ENCODE assay signal across 23 mouse cellular contexts in genomic region chr1:106569674-106570073, GRCm38 (mm10).
DNase-seq lines count a peak whose midpoint lies in the region; ATAC-seq and TF ChIP-seq lines count a peak whose summit lies in the region.
"Had no signal": no experiment of that assay in that cellular context is flagged by ENCODE, and none has a peak within 500 bp of the region (broad histone marks: within the 10 kb centered on the region; RNA-seq: fewer than 3 reads in every experiment).

No protein-coding gene starts in this region.

- no peak overlapping the region for H3K4me3 ChIP-seq in heart, embryonic 15.5 days
- H3K4me3 ChIP-seq in spleen, adult 2 months (ENCODE audit: extremely low read depth, insufficient read depth, insufficient read length) = no peak overlapping the region
- no peak overlapping the region for H3K4me3 ChIP-seq in bone marrow, adult 2 months (replicated peaks; ENCODE audit: control insufficient read depth, low read depth, low read length)
- no peak overlapping the region for H3K4me3 ChIP-seq in hindbrain, embryonic 12.5 days
- H3K4me3 ChIP-seq: forebrain, embryonic 10.5 days; heart, adult 2 months; heart, embryonic 13.5 days; intestine, embryonic 15.5 days; megakaryocyte, embryonic 14.5 days; midbrain, embryonic 13.5 days had no signal

- intact Hi-C loops in heart, postnatal 14 days (cut with DNase I) = no loop called here

- peaks cover 13% of the 10 kb centered on the region for H3K4me1 ChIP-seq in heart, embryonic 15.5 days (replicated peaks)
- H3K4me1 ChIP-seq in spleen, adult 2 months (ENCODE audit: control insufficient read depth, insufficient read depth, insufficient read length) = peaks cover 38% of the 10 kb centered on the region
- H3K4me1 ChIP-seq in bone marrow, adult 2 months (ENCODE audit: control insufficient read depth, insufficient read depth, low read length) = peaks cover 5% of the 10 kb centered on the region; the same call in 1 of the 2 replicates
- H3K4me1 ChIP-seq in hindbrain, embryonic 12.5 days = 0 out of 2 replicates have a peak, but pooled peaks cover 2% of the 10 kb centered on the region
- H3K4me1 ChIP-seq: midbrain, embryonic 13.5 days had no signal

- no peaks in the 10 kb centered on the region for H3K27me3 ChIP-seq in heart, embryonic 15.5 days
- H3K27me3 ChIP-seq in spleen, adult 2 months (ENCODE audit: control insufficient read depth, insufficient read depth, low read length) = no peaks in the 10 kb centered on the region
- no peaks in the 10 kb centered on the region for H3K27me3 ChIP-seq in splenic B cell, adult 2 months (ENCODE audit: control insufficient read depth, insufficient read depth, low read length, poor library complexity, severe bottlenecking)
- no peaks in the 10 kb centered on the region for H3K27me3 ChIP-seq in hindbrain, embryonic 12.5 days
- H3K27me3 ChIP-seq: heart, embryonic 13.5 days; intestine, embryonic 15.5 days; midbrain, embryonic 13.5 days had no signal

- H3K27ac ChIP-seq in heart, embryonic 15.5 days = peak overlapping the region; percentile 46; the same call in 1 of the 2 replicates
- peak overlapping the region; percentile 98 for H3K27ac ChIP-seq in spleen, adult 2 months (ENCODE audit: insufficient read depth, low read length)
- H3K27ac ChIP-seq in bone marrow, adult 2 months (ENCODE audit: control insufficient read depth, insufficient read depth, low read depth, low read length, poor library complexity) = peak overlapping the region; percentile 64; the same call in 1 of the 2 replicates
- no peak overlapping the region for H3K27ac ChIP-seq in hindbrain, embryonic 12.5 days
- H3K27ac ChIP-seq: forebrain, embryonic 10.5 days; heart, adult 2 months; hindbrain, embryonic 14.5 days; intestine, embryonic 15.5 days; midbrain, embryonic 13.5 days had no signal

- no peak overlapping the region for H3K4me2 ChIP-seq in heart, embryonic 15.5 days
- no peak overlapping the region for H3K4me2 ChIP-seq in hindbrain, embryonic 12.5 days (replicated peaks)
- H3K4me2 ChIP-seq: heart, embryonic 13.5 days; hindbrain, embryonic 14.5 days; intestine, embryonic 15.5 days; midbrain, embryonic 13.5 days had no signal

- 72% methylated on average over 6 of the region's 6 CpGs for WGBS in heart, embryonic 15.5 days
- 32% methylated on average over 6 of the region's 6 CpGs for WGBS in spleen, adult 2 months
- WGBS in bone marrow, adult 2 months = 79% methylated on average over 6 of the region's 6 CpGs
- 90% methylated on average over 6 of the region's 6 CpGs for WGBS in hindbrain, embryonic 12.5 days

- no peaks in the 10 kb centered on the region for H3K36me3 ChIP-seq in heart, embryonic 15.5 days
- no peaks in the 10 kb centered on the region for H3K36me3 ChIP-seq in spleen, adult 2 months (ENCODE audit: control insufficient read depth, insufficient read depth, low read length)
- H3K36me3 ChIP-seq in splenic B cell, adult 2 months (ENCODE audit: control insufficient read depth, insufficient read depth, low read length, poor library complexity, severe bottlenecking) = no peaks in the 10 kb centered on the region
- no peaks in the 10 kb centered on the region for H3K36me3 ChIP-seq in hindbrain, embryonic 12.5 days
- H3K36me3 ChIP-seq: forebrain, embryonic 10.5 days; heart, embryonic 13.5 days; intestine, embryonic 15.5 days; midbrain, embryonic 13.5 days had no signal

- DNase-seq in heart, postnatal 14 days = no peak
- DNase-seq in spleen, adult 2 months (ENCODE audit: low read depth in 1 of 2, low spot score in 2 of 2) = peak in 1 of 2 experiments; percentile 49
- no peak for DNase-seq in spleen, postnatal 4 days (ENCODE audit: low spot score in 2 of 2)
- DNase-seq in splenic B cell, adult 2 months (ENCODE audit: low read depth, low spot score) = peak; percentile 75
- DNase-seq in adrenal gland, adult (ENCODE audit: inconsistent age in 2 of 2, low spot score in 1 of 2) = no peak
- DNase-seq: adrenal gland, postnatal 36 days; cerebellum, adult 11 months; cerebellum, adult 9-11 months; gastrocnemius, postnatal 14 days; heart, adult 2 months; heart, postnatal 36 days; kidney, adult 8-10 months; kidney, postnatal 14 days; right cerebral cortex, postnatal 14 days had no signal

- H3K9ac ChIP-seq in heart, embryonic 15.5 days = no peak overlapping the region
- no peak overlapping the region for H3K9ac ChIP-seq in hindbrain, embryonic 12.5 days
- H3K9ac ChIP-seq: heart, embryonic 13.5 days; hindbrain, embryonic 14.5 days; intestine, embryonic 15.5 days; midbrain, embryonic 13.5 days had no signal

- ATAC-seq in heart, embryonic 15.5 days (replicated peaks; ENCODE audit: insufficient number of reproducible peaks, insufficient read depth, low FRiP score, low read depth) = no peak
- ATAC-seq in hindbrain, embryonic 12.5 days (ENCODE audit: low FRiP score) = no peak
- ATAC-seq: intestine, embryonic 15.5 days; midbrain, embryonic 13.5 days had no signal

- no peaks in the 10 kb centered on the region for H3K9me3 ChIP-seq in heart, embryonic 15.5 days (replicated peaks)
- no peaks in the 10 kb centered on the region for H3K9me3 ChIP-seq in hindbrain, embryonic 12.5 days (replicated peaks)
- H3K9me3 ChIP-seq: forebrain, embryonic 10.5 days; heart, embryonic 13.5 days; intestine, embryonic 15.5 days; megakaryocyte, embryonic 14.5 days; midbrain, embryonic 13.5 days had no signal

- peak; percentile 1; the same call in 1 of the 2 replicates for TF ChIP-seq POLR2A in spleen, adult 2 months (IDR thresholded peaks at IDR 0.05; ENCODE audit: low read depth, low read length)
- TF ChIP-seq POLR2A in bone marrow, adult 2 months (IDR thresholded peaks at IDR 0.05; ENCODE audit: borderline replicate concordance, control insufficient read depth, low read depth, low read length) = no peak

- TF ChIP-seq CTCF in spleen, adult 2 months (IDR thresholded peaks at IDR 0.05; ENCODE audit: extremely low read depth, insufficient read depth, insufficient read length, insufficient replicate concordance) = no peak
- no peak for TF ChIP-seq CTCF in bone marrow, adult 2 months (IDR thresholded peaks at IDR 0.05; ENCODE audit: control insufficient read depth, insufficient read depth, low read length)
